In the genomic region with DNA sequence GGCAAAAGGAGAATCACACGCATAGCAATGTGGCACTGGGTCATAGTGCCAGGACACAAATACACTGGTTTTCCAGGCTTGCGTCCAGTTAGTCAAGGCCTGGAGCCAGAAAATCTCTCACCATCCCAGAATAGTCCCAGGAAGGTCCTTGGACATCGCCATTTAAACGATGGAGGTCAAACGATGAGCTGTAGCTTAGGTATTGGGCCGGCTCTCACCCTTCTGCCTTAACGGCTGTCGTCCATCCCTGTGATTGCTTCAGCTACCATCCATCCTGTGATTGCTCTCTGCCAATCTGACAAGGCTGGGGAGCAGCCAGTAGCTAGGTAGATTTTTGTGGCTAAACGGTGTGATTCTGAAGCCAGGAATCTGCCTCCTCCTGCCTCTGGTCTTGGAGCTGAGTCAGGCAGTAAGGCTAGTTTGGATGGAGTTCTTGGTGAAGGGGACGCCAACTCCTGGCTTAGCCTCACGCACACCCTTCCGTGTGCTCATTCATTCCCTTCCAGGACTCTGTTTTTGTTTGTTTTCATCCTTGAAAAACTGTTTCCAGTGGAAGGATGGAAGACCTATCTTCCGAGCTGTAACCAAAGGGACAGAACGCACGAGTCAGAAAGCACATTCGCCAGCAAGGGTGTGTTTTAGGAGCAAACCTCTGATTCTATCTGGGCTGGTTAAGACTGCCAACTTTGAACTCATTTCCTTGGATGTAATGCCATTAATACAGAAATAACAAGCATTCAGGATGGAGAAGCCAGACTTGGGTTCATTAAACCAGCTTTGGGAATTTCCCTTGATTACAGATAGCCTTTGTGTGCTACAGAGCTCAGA, we compare ENCODE assay signal across 11 mouse cellular contexts.
DNase-seq lines count a peak whose midpoint lies in the region; ATAC-seq and TF ChIP-seq lines count a peak whose summit lies in the region.
"Had no signal": no experiment of that assay in that cellular context is flagged by ENCODE, and none has a peak within 500 bp of the region (broad histone marks: within the 10 kb centered on the region; RNA-seq: fewer than 3 reads in every experiment).

No protein-coding gene starts in this region.

- no peak for DNase-seq in embryonic facial prominence, embryonic 10.5 days (ENCODE audit: low spot score)
- no peak for DNase-seq in limb, embryonic 10.5 days (ENCODE audit: low spot score)
- peak; percentile 68 for DNase-seq in fibroblast of lung, adult 2 months (ENCODE audit: low read depth)
- no peak for DNase-seq in limb, embryonic 14.5 days (ENCODE audit: low spot score)
- DNase-seq in urinary bladder, adult 18-20 months (ENCODE audit: low spot score in 2 of 2), result no peak
- no peak for DNase-seq in c-Kit-positive CD71-positive TER-119-positive erythroid progenitor cells, embryonic 14.5 days (ENCODE audit: low spot score)
- DNase-seq: kidney, postnatal 4 days; lung, adult 2 months had no signal

- no peaks in the 10 kb centered on the region for H3K9me3 ChIP-seq in embryonic facial prominence, embryonic 15.5 days (replicated peaks)
- no peaks in the 10 kb centered on the region for H3K9me3 ChIP-seq in embryonic facial prominence, embryonic 10.5 days
- H3K9me3 ChIP-seq in limb, embryonic 12.5 days, result no peaks in the 10 kb centered on the region
- no peaks in the 10 kb centered on the region for H3K9me3 ChIP-seq in limb, embryonic 10.5 days (replicated peaks)
- no peaks in the 10 kb centered on the region for H3K9me3 ChIP-seq in limb, embryonic 14.5 days (ENCODE audit: control insufficient read depth, low read length)

- peak overlapping the region; percentile 39; the same call in 1 of the 2 replicates for H3K27ac ChIP-seq in embryonic facial prominence, embryonic 15.5 days (replicated peaks)
- no peak overlapping the region for H3K27ac ChIP-seq in embryonic facial prominence, embryonic 10.5 days (replicated peaks)
- peak overlapping the region; percentile 59 for H3K27ac ChIP-seq in limb, embryonic 12.5 days
- H3K27ac ChIP-seq in limb, embryonic 10.5 days, result no peak overlapping the region
- peak overlapping the region; percentile 44; the same call in 1 of the 2 replicates for H3K27ac ChIP-seq in limb, embryonic 14.5 days (replicated peaks; ENCODE audit: low read depth, low read length)

- no peak overlapping the region for H3K4me2 ChIP-seq in embryonic facial prominence, embryonic 15.5 days (replicated peaks)
- H3K4me2 ChIP-seq in limb, embryonic 12.5 days, result no peak overlapping the region
- H3K4me2 ChIP-seq in limb, embryonic 14.5 days (replicated peaks; ENCODE audit: low read depth, low read length, severe bottlenecking), result no peak overlapping the region

- WGBS in embryonic facial prominence, embryonic 15.5 days, result 81% methylated on average over 16 of the region's 16 CpGs
- whole genome bisulfite sequencing in embryonic facial prominence, embryonic 10.5 days, result 94% methylated on average over 16 of the region's 16 CpGs
- 83% methylated on average over 16 of the region's 16 CpGs for WGBS in limb, embryonic 12.5 days
- 91% methylated on average over 16 of the region's 16 CpGs for WGBS in limb, embryonic 10.5 days
- 81% methylated on average over 16 of the region's 16 CpGs for WGBS in limb, embryonic 14.5 days

- peaks cover 10% of the 10 kb centered on the region; the same call in 1 of the 2 replicates for H3K36me3 ChIP-seq in embryonic facial prominence, embryonic 15.5 days
- peaks cover 50% of the 10 kb centered on the region for H3K36me3 ChIP-seq in embryonic facial prominence, embryonic 10.5 days (replicated peaks)
- H3K36me3 ChIP-seq in limb, embryonic 12.5 days, result peaks cover 22% of the 10 kb centered on the region
- H3K36me3 ChIP-seq in limb, embryonic 10.5 days, result peaks cover 21% of the 10 kb centered on the region
- peaks cover 16% of the 10 kb centered on the region for H3K36me3 ChIP-seq in limb, embryonic 14.5 days (ENCODE audit: control insufficient read depth, insufficient read depth, low read length)

- no peaks in the 10 kb centered on the region for H3K27me3 ChIP-seq in embryonic facial prominence, embryonic 15.5 days
- H3K27me3 ChIP-seq in embryonic facial prominence, embryonic 10.5 days (replicated peaks; ENCODE audit: low read depth, poor library complexity, severe bottlenecking), result no peaks in the 10 kb centered on the region
- no peaks in the 10 kb centered on the region for H3K27me3 ChIP-seq in limb, embryonic 12.5 days
- H3K27me3 ChIP-seq in limb, embryonic 10.5 days (ENCODE audit: low read depth, poor library complexity, severe bottlenecking), result no peaks in the 10 kb centered on the region
- no peaks in the 10 kb centered on the region for H3K27me3 ChIP-seq in limb, embryonic 14.5 days (ENCODE audit: control insufficient read depth, insufficient read depth, low read length)
- H3K27me3 ChIP-seq: Patski had no signal

- TF ChIP-seq POLR2A in limb, embryonic 14.5 days (IDR thresholded peaks at IDR 0.05; ENCODE audit: borderline replicate concordance, extremely low read depth, insufficient read depth, insufficient read length), result no peak

- 0 out of 2 replicates have a peak, but pooled peaks cover 8% of the 10 kb centered on the region for H3K4me1 ChIP-seq in embryonic facial prominence, embryonic 15.5 days
- no peaks in the 10 kb centered on the region for H3K4me1 ChIP-seq in embryonic facial prominence, embryonic 10.5 days
- H3K4me1 ChIP-seq in limb, embryonic 12.5 days (replicated peaks), result 0 out of 2 replicates have a peak, but pooled peaks cover 3% of the 10 kb centered on the region
- H3K4me1 ChIP-seq in limb, embryonic 10.5 days, result 0 out of 2 replicates have a peak, but pooled peaks cover 3% of the 10 kb centered on the region
- H3K4me1 ChIP-seq in limb, embryonic 14.5 days (ENCODE audit: control insufficient read depth, insufficient read depth, low read length), result peaks cover 5% of the 10 kb centered on the region; the same call in 1 of the 2 replicates

- no peak overlapping the region for H3K4me3 ChIP-seq in embryonic facial prominence, embryonic 15.5 days (replicated peaks)
- H3K4me3 ChIP-seq in embryonic facial prominence, embryonic 10.5 days, result no peak overlapping the region
- no peak overlapping the region for H3K4me3 ChIP-seq in limb, embryonic 12.5 days (replicated peaks)
- H3K4me3 ChIP-seq in limb, embryonic 10.5 days, result no peak overlapping the region
- H3K4me3 ChIP-seq in limb, embryonic 14.5 days (replicated peaks; ENCODE audit: low read length), result no peak overlapping the region

- ATAC-seq in embryonic facial prominence, embryonic 15.5 days (ENCODE audit: insufficient number of reproducible peaks, low FRiP score, low TSS enrichment, low read depth), result no peak
- no peak for ATAC-seq in limb, embryonic 12.5 days (ENCODE audit: insufficient number of reproducible peaks, insufficient read depth, low FRiP score, low TSS enrichment, low read depth)
- no peak for ATAC-seq in limb, embryonic 14.5 days (ENCODE audit: low FRiP score, low read depth)
- ATAC-seq: Patski had no signal

- no peak overlapping the region for H3K9ac ChIP-seq in embryonic facial prominence, embryonic 15.5 days
- no peak overlapping the region for H3K9ac ChIP-seq in limb, embryonic 12.5 days (replicated peaks)
- no peak overlapping the region for H3K9ac ChIP-seq in limb, embryonic 14.5 days (ENCODE audit: low read depth, low read length, severe bottlenecking)

Comparison
In these comparisons a context has a peak if more than half of its experiments do, and no peak if none do; other contexts are left out.
1. H3K27ac ChIP-seq: peak in embryonic facial prominence, embryonic 15.5 days (single experiment), limb, embryonic 12.5 days (single experiment) and limb, embryonic 14.5 days (single experiment); none in embryonic facial prominence, embryonic 10.5 days (single experiment) and limb, embryonic 10.5 days (single experiment).